Mouse (Mus musculus) hindbrain, embryonic 14.5 days (tissue): ENCODE data around the gene Efemp2. TPM values are rescaled to one million over a fixed set of nuclear protein-coding genes. Genes with fewer than 3 reads are reported as not detected.

ENCODE experiments used
- ATAC-seq: fragments of 200-750 bp; cut with Nextera tagmentation; 2 replicates; pipeline ENCODE4 v1.8.0; 2017; ENCODE audit warnings: moderate number of reproducible peaks, mild to moderate bottlenecking, moderate TSS enrichment, moderate library complexity; ENCODE audit not compliant: low FRiP score
- DNase-seq: peaks from one replicate; pipeline ENCODE4 v3.0.0-alpha.2; 2015; ENCODE audit warnings: low spot score
- H3K27ac ChIP-seq: fragments of 300-500 bp; sonication (generic); 2 replicates; pipeline ENCODE4 v1.5.1; 2014; ENCODE audit warnings: mild to moderate bottlenecking, moderate library complexity
- H3K27me3 ChIP-seq: fragments of 300-500 bp; sonication (generic); 2 replicates; pipeline ENCODE4 v1.6.1; 2014; ENCODE audit warnings: mild to moderate bottlenecking, low read length, mixed read lengths; ENCODE audit not compliant: control insufficient read depth, insufficient read depth
- H3K36me3 ChIP-seq: fragments of 300-500 bp; sonication (generic); replicated peaks from 2 replicates; pipeline ENCODE4 v1.6.1; 2014; ENCODE audit not compliant: control insufficient read depth, insufficient read depth
- H3K4me1 ChIP-seq: fragments of 300-500 bp; sonication (generic); replicated peaks from 2 replicates; pipeline ENCODE4 v1.6.1; 2014; ENCODE audit warnings: antibody characterized with exemption, low read length, mixed read lengths; ENCODE audit not compliant: control insufficient read depth, insufficient read depth
- H3K4me2 ChIP-seq: fragments of 300-500 bp; sonication (generic); replicated peaks from 2 replicates; pipeline ENCODE4 v1.6.1; 2014; ENCODE audit warnings: mild to moderate bottlenecking, moderate library complexity
- H3K4me3 ChIP-seq: fragments of 300-500 bp; sonication (generic); replicated peaks from 2 replicates; pipeline ENCODE4 v1.5.1; 2014; ENCODE audit warnings: mild to moderate bottlenecking, low read length
- H3K9ac ChIP-seq: fragments of 300-500 bp; sonication (generic); 2 replicates; pipeline ENCODE4 v1.6.1; 2014
- H3K9me3 ChIP-seq: fragments of 300-500 bp; sonication (generic); 2 replicates; pipeline ENCODE4 v1.6.1; 2016; ENCODE audit warnings: low read length; ENCODE audit not compliant: control insufficient read depth
- WGBS: fragments of 180-500 bp; shearing (Covaris S2); extraction: QIAGEN DNeasy Blood & Tissue Kit; methylation state at CpG from one replicate; pipeline ENCODE4 v1.1.7; 2014; 5-methylcytosine and 5-hydroxymethylcytosine counted together
- polyA plus RNA-seq: library from polyadenylated mRNA; unstranded; fragments of >200 nt; fragmentation: Nextera tagmentation; extraction: Ambion mirVana; gene quantifications from 2 replicates; pipeline ENCODE4 v1.2.1, GENCODE M21; 2014

Efemp2 gene
- polyA plus RNA-seq: 37.8 and 41.1 TPM in 2 replicates

- Histone ChIP-seq H3K27me3 (no peaks in the 10 kb centered on the region), H3K4me1 (peaks cover 24% of the 10 kb centered on the region), H3K4me3 (peak within 1 kb of the TSS; percentile 57), H3K27ac (peak within 1 kb of the TSS; percentile 34), H3K9me3 (no peaks in the 10 kb centered on the region), H3K36me3 (0 out of 2 replicates have a peak, but pooled peaks cover 11% of the 10 kb centered on the region), H3K9ac (peak within 1 kb of the TSS; percentile 69), H3K4me2 (peak within 1 kb of the TSS; percentile 99)
- ATAC-seq (peak; percentile 56), DNase-seq (peak; percentile 69)
- WGBS: under 1% methylated on average over 22 of the region's 22 CpGs
Observed at GRCm38 (mm10) chr19:5473720-5474119, at the start of gene Efemp2. Gene Efemp2, plus strand, starts transcription at chr19:5473954.

- H3K27ac ChIP-seq: peak overlapping the region; percentile 94
- DNase-seq (no peak), ATAC-seq (peak; percentile 47; the same call in 1 of the 2 replicates)
- H3K4me2 ChIP-seq: peak overlapping the region; percentile 76
- peak overlapping the region; percentile 79 for H3K4me3 ChIP-seq
- H3K36me3 ChIP-seq: peaks cover 58% of the 10 kb centered on the region
- peaks cover 24% of the 10 kb centered on the region for H3K4me1 ChIP-seq
- peak overlapping the region; percentile 94 for H3K9ac ChIP-seq
- whole genome bisulfite sequencing: 1% methylated on average over 45 of the region's 48 CpGs
- no peaks in the 10 kb centered on the region for H3K27me3 ChIP-seq
- H3K9me3 ChIP-seq: no peaks in the 10 kb centered on the region
Observed at GRCm38 (mm10) chr19:5424092-5424781, 49.5 kb upstream of the Efemp2 start.

- H3K9me3 ChIP-seq: no peaks in the 10 kb centered on the region
- peak within 1 kb of the TSS; percentile 79 for H3K4me3 ChIP-seq
- DNase-seq: peak; percentile 96
- H3K4me2 ChIP-seq: peak within 1 kb of the TSS; percentile 90
- ATAC-seq: peak; percentile 93
- peaks cover 24% of the 10 kb centered on the region for H3K4me1 ChIP-seq
- H3K27ac ChIP-seq: peak within 1 kb of the TSS; percentile 94
- peak within 1 kb of the TSS; percentile 94 for H3K9ac ChIP-seq
- H3K36me3 ChIP-seq: peaks cover 50% of the 10 kb centered on the region
- under 1% methylated on average over 82 of the region's 87 CpGs for WGBS
- no peaks in the 10 kb centered on the region for H3K27me3 ChIP-seq
Observed at GRCm38 (mm10) chr19:5424782-5425741, 48.7 kb upstream of the Efemp2 start, which contains the start of the genes Drap1 and AI837181. Gene Drap1, minus strand, starts transcription at chr19:5424979. Gene AI837181, plus strand, starts transcription at chr19:5425144.

- H3K27ac ChIP-seq: peak overlapping the region; percentile 94; the same call in 1 of the 2 replicates
- no peak for ATAC-seq
- WGBS: 94% methylated on average over 18 of the region's 18 CpGs
- peak overlapping the region; percentile 79 for H3K4me3 ChIP-seq
- peaks cover 24% of the 10 kb centered on the region for H3K4me1 ChIP-seq
- H3K4me2 ChIP-seq: peak overlapping the region; percentile 90
- peaks cover 40% of the 10 kb centered on the region for H3K36me3 ChIP-seq
- no peaks in the 10 kb centered on the region for H3K27me3 ChIP-seq
- H3K9me3 ChIP-seq: no peaks in the 10 kb centered on the region
- DNase-seq: no peak
- H3K9ac ChIP-seq: peak overlapping the region; percentile 94
Observed at GRCm38 (mm10) chr19:5425906-5426565, 47.7 kb upstream of the Efemp2 start.

GRCm38 (mm10) chr19:5426640-5427290 is 47.0 kb upstream of the Efemp2 start:
- Histone ChIP-seq H3K36me3 (peaks cover 33% of the 10 kb centered on the region), H3K27ac (no peak overlapping the region), H3K4me1 (peaks cover 24% of the 10 kb centered on the region), H3K4me2 (peak overlapping the region; percentile 90), H3K4me3 (no peak overlapping the region), H3K9ac (no peak overlapping the region), H3K27me3 (no peaks in the 10 kb centered on the region), H3K9me3 (no peaks in the 10 kb centered on the region)
- WGBS: 95% methylated on average over 13 of the region's 13 CpGs
- no peak for DNase-seq
- ATAC-seq: no peak

GRCm38 (mm10) chr19:5428083-5428482 is 45.7 kb upstream of the Efemp2 start:
- Histone ChIP-seq H3K4me2 (no peak overlapping the region), H3K36me3 (peaks cover 25% of the 10 kb centered on the region), H3K9me3 (no peaks in the 10 kb centered on the region), H3K27me3 (no peaks in the 10 kb centered on the region), H3K27ac (no peak overlapping the region), H3K4me1 (peaks cover 20% of the 10 kb centered on the region), H3K9ac (no peak overlapping the region), H3K4me3 (no peak overlapping the region)
- no peak for ATAC-seq
- WGBS: 96% methylated on average over 2 of the region's 2 CpGs
- peak; percentile 46 for DNase-seq

GRCm38 (mm10) chr19:5429219-5429618 is 44.5 kb upstream of the Efemp2 start:
- no peak overlapping the region for H3K9ac ChIP-seq
- H3K4me3 ChIP-seq: no peak overlapping the region
- DNase-seq: no peak
- peaks cover 25% of the 10 kb centered on the region for H3K36me3 ChIP-seq
- no peaks in the 10 kb centered on the region for H3K9me3 ChIP-seq
- H3K27me3 ChIP-seq: no peaks in the 10 kb centered on the region
- H3K27ac ChIP-seq: no peak overlapping the region
- no peak for ATAC-seq
- 87% methylated on average over 4 of the region's 4 CpGs for WGBS
- no peak overlapping the region for H3K4me2 ChIP-seq
- H3K4me1 ChIP-seq: peaks cover 18% of the 10 kb centered on the region

GRCm38 (mm10) chr19:5429806-5430205 is 43.9 kb upstream of the Efemp2 start:
- ATAC-seq (no peak), DNase-seq (no peak)
- H3K4me2 ChIP-seq: no peak overlapping the region
- no peaks in the 10 kb centered on the region for H3K9me3 ChIP-seq
- H3K4me3 ChIP-seq: no peak overlapping the region
- no peak overlapping the region for H3K9ac ChIP-seq
- 74% methylated on average over 8 of the region's 8 CpGs for WGBS
- peaks cover 25% of the 10 kb centered on the region for H3K36me3 ChIP-seq
- H3K27ac ChIP-seq: no peak overlapping the region
- H3K27me3 ChIP-seq: no peaks in the 10 kb centered on the region
- peaks cover 18% of the 10 kb centered on the region for H3K4me1 ChIP-seq
